Mouse (Mus musculus): ENCODE data around the gene Gpr153. TPM values are rescaled to one million over a fixed set of nuclear protein-coding genes. Genes with fewer than 3 reads are reported as not detected.

Gpr153 gene
- total RNA-seq, 2 experiments from 2014 or later, result 9.9 to 11.0 TPM

- DNase-seq, result no peak
These were observed 13.5 kb downstream of the Gpr153 start for GRCm38 (mm10) chr4:152287317-152288120.

DNA sequence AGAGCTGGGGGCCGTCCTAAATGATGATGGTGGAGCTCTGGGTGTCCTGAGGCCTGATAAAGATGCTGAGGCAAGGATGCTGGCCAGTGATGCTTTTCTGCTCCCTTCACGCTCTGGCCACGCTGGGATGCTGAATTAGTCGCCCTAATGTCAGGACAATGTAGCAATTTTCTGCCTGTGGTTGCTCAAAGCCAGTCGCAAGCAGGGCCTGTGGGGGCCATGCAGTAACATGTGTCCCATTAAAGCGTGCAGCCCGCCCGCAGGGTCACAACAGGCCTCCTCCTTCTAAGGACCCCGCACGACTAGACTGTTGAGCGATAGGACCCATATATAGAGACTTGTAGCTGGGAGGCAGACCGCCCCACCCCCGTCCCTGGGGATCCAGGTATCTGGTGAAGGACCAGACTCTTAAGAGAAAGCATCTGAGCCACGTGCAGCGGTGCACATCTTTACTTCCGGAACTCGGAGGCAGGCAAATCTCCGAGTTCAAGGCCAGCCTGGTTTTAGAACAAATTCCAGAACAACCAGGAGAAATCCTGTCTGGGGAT lies 14.4 kb downstream of the Gpr153 start:
- no peak for DNase-seq

- no peak for DNase-seq
These were observed 16.4 kb downstream of the Gpr153 start for GRCm38 (mm10) chr4:152290385-152290784.

GRCm38 (mm10) chr4:152290991-152291390 lies 17.0 kb downstream of the Gpr153 start:
- DNase-seq, result no peak

- DNase-seq, result no peak
These were observed 17.5 kb downstream of the Gpr153 start, which contains the start of gene Hes3 for GRCm38 (mm10) chr4:152291562-152291961. TSS of gene Hes3 (minus strand) at chr4:152291662.

GRCm38 (mm10) chr4:152292102-152292765 lies 18.2 kb downstream of the Gpr153 start:
- no peak for DNase-seq

DNA sequence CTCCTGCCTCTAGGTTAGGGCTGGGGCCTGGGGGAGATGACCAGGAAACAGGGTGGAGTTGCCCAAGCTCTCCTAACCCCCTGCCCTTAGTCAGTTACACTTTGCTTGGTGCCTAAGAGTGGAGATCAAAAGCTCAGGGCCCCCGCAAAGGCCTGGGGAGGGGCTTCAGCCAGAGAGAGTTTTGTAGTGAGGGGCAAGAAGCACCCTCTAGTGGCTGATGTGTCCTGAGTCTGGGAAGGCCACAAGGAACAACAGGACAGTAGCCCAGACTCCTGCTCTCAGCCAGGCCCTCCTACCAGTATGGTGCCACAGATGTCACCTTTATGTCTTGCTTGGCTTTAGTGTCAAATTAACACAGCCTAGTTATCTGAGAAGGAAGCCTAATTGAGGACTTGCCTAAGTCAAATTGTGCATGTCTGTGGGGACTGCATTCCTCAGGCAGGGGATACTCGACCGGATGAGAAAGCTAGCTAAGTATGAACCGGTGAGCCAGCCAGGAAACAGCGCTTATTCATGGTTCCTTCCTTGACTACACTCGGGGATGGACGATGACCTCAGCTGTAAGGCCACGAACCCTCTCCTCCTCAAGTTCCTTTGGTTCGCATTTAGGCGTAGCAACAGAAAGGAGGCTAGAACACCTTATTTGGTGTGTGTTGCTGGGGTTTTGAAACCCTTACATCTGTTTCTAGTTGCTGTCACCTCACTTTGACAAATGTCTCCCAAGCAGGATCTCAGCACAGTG lies 20.3 kb downstream of the Gpr153 start:
- DNase-seq, result no peak

GRCm38 (mm10) chr4:152295916-152296315 lies 21.9 kb downstream of the Gpr153 start:
- DNase-seq, result no peak

DNA sequence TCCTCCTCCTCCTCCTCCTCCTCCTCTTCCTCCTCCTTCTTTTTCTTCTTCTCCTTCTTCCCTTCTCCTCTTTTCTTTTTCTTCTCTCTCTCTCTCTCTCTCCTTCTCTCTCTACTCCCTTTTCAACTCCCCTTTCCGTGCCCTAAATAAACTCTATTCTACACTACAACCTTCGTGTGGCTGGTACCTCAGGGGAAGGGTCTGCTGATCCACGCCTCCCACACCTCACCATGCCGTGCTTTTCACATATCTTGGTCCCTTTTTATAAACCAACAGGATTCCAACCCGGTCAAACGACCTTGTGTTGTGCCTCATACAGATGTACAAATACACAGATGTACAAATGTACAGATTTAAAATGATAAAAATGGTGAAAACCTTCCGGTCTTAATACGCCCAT lies 22.3 kb downstream of the Gpr153 start:
- no peak for DNase-seq

- DNase-seq, result peak; percentile 99
These were observed 23.1 kb downstream of the Gpr153 start, which contains the start of gene Icmt for GRCm38 (mm10) chr4:152296874-152297861. TSS of gene Icmt (plus strand) at chr4:152297227.

GRCm38 (mm10) chr4:152298836-152299235 lies 24.8 kb downstream of the Gpr153 start:
- DNase-seq, result no peak

DNA sequence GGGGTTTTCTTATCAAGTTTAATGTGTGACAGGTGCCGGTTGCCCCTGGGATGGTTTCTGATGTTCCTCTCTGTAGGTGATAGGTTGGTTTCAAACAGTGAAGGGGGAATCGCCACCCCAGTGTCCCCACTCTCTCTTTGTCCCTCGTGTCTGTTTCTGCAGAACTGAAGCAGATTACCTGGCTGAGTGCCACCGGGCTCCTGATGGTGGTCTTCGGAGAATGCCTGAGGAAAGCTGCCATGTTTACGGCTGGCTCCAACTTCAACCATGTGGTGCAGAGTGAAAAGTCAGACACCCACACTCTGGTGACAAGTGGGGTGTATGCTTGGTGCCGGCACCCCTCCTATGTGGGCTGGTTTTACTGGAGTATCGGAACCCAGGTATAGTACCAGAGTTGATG lies 26.3 kb downstream of the Gpr153 start:
- no peak for DNase-seq

DNA sequence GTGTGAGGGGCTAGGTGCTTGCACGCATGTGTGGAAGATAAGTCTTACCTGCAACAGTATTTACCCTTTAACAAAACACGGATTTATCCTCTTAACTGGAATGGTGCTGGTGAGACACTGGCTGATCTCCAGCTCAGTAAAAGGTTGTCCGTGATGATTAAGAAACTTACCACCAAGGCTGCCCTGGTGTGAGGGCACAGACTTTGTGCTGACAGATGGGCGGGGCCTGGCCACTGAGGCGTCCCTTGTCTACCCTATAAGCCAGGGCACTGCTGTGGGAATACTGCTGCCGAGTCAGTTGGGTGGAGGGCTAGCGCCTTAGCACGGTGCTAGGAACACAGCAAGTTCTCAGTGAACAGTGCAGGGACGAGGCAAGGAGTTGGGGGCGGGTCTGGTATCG lies 28.0 kb downstream of the Gpr153 start:
- DNase-seq, result no peak

DNA sequence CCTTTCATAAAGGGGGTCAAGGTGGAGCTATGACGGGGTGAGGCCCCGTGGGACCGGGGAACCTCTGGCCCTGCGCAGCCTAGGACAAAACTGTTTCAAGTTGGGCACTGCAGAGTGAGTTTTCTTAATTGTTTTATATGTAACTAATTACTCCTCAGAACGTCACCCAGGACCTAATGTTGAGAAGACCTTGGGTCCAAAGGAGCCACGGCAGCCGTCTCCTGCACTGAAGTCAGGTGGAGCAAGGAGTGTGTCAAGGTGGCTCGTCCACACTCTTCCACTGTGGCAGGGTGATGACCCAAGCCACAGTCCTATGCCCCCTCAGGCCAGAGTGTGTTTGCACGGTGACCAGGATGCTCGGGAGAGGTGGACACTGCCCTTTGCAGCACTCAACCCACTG lies 29.1 kb downstream of the Gpr153 start:
- DNase-seq, result no peak

DNA sequence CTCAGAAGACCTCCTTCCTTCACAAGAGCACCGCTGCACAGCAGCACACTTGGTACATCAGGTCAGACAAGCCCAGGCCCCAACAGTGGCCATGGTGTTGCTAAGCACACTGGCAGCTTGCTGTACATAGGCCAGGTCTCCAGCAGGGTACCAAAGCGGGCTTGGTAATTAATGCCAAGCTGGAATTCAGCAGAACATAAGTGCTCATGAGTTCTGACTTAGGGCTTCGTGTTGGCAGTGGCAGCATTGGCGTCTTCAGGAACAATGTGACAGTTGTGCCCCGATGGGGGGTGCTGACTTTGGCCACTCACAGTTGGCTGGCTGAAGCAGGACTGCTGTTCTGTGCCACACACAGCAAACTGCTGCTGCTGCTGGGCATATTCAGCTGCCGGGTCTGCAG lies 30.7 kb downstream of the Gpr153 start:
- no peak for DNase-seq

DNA sequence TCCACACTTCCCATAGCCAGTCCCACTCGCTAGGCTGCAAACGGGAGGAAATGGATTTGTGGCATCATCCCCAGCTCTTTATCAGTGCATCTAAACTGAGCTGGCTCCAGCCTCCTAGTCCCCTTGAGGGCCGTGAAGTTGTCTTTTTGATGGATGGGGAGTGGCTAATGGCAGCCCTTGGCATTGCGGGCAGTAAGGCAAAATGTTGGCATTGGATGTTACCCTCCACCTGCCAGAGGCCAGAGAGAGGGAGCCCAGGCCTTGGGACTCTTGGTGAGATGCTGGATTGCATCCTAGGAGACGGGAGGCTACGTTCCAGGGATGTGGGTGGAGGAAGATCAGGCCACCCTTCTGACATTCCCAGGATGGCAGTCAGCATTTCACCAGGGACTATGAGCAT lies 32.0 kb downstream of the Gpr153 start:
- DNase-seq, result no peak

GRCm38 (mm10) chr4:152307542-152307941 lies 33.5 kb downstream of the Gpr153 start:
- DNase-seq, result no peak

DNA sequence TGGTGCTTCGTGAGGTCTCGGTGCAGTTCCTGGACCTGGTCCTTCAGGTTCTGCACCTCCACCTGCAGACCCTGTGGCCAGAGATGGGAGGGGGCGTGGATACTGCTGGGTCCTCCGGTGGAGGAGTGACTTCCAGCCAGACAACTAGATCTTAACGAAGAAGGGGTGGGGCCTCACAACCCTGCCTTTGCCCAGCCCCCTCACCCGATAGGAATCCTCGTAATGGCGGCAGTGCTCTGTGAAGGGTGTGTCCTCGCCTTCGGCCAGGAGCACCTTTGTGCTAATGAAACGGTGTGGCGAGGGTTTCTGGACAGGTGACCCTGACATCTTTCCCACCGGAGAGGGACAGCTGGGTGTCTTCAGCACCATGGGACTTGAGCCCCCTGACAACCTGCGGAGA lies 38.2 kb downstream of the Gpr153 start:
- DNase-seq, result no peak

DNA sequence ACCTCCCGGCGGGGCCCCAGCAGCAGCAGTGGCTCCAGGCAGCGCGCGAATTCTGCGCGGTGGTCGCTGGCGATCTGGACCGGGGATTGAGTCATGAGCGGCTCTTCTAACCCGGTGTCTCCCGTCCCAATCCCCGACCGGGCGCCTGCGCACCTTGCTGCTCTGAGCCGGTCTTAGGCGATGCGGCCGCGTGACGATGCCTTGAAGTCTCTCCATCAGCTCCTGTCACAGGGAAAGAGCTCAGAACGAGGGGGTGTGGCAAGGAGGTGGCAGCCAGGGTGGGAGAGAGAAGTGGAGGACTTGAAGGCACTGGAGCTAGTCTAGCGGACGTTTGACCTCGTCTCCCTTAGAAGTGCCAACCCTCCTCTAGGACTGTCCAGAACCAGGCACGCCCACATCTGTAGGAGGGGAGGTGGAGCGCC lies 39.2 kb downstream of the Gpr153 start:
- no peak for DNase-seq

GRCm38 (mm10) chr4:152313934-152314333 lies 39.9 kb downstream of the Gpr153 start:
- no peak for DNase-seq

- DNase-seq, result no peak
These were observed 41.6 kb downstream of the Gpr153 start for GRCm38 (mm10) chr4:152315498-152316213.

Data from gastrocnemius, postnatal 25 days (tissue).